Mouse (Mus musculus): ENCODE data around the gene Ddx50. TPM values are rescaled to one million over a fixed set of nuclear protein-coding genes. Genes with fewer than 3 reads are reported as not detected.

The Ddx50 gene
- polyA plus RNA-seq (2012; rRNA removed), result 66.8 and 66.9 TPM in 2 replicates

- H3K27ac ChIP-seq (ENCODE audit: insufficient read depth, low read length), result peak within 1 kb of the TSS; percentile 78
- peaks cover 5% of the 10 kb centered on the region; the same call in 1 of the 2 replicates for H3K4me1 ChIP-seq (ENCODE audit: control insufficient read depth, insufficient read depth, low read length)
- TF ChIP-seq CTCF (IDR thresholded peaks at IDR 0.05; ENCODE audit: borderline replicate concordance, insufficient read depth, low read depth, low read length) (no peak), POLR2A (IDR thresholded peaks at IDR 0.05; ENCODE audit: borderline replicate concordance, insufficient read depth, low read length) (peak; percentile 62; the same call in 1 of the 2 replicates)
- under 1% methylated on average over 83 of the region's 89 CpGs for WGBS
- DNase-seq, result peak; percentile 99 to 100
- peak within 1 kb of the TSS; percentile 83 for H3K4me3 ChIP-seq (replicated peaks; ENCODE audit: insufficient read depth, low read depth, low read length)
- H3K27me3 ChIP-seq (ENCODE audit: control insufficient read depth, insufficient read depth, low read length), result no peaks in the 10 kb centered on the region
Observed at GRCm38 (mm10) chr10:62650881-62651810, at the start of gene Ddx50. TSS of gene Ddx50 (minus strand) at chr10:62651218.

- TF ChIP-seq CTCF (IDR thresholded peaks at IDR 0.05; ENCODE audit: borderline replicate concordance, insufficient read depth, low read depth, low read length) (no peak), POLR2A (IDR thresholded peaks at IDR 0.05; ENCODE audit: borderline replicate concordance, insufficient read depth, low read length) (no peak)
- Histone ChIP-seq H3K4me1 (ENCODE audit: control insufficient read depth, insufficient read depth, low read length) (no peaks in the 10 kb centered on the region), H3K27ac (ENCODE audit: insufficient read depth, low read length) (no peak overlapping the region), H3K27me3 (ENCODE audit: control insufficient read depth, insufficient read depth, low read length) (no peaks in the 10 kb centered on the region), H3K4me3 (replicated peaks; ENCODE audit: insufficient read depth, low read depth, low read length) (no peak overlapping the region)
- no peak for DNase-seq
- 63% methylated on average over 8 of the region's 8 CpGs for WGBS
Observed at GRCm38 (mm10) chr10:62692771-62693170, 41.8 kb upstream of the Ddx50 start.

GRCm38 (mm10) chr10:62692244-62692643 lies 41.2 kb upstream of the Ddx50 start:
- WGBS, result 52% methylated on average over 3 of the region's 3 CpGs

DNA sequence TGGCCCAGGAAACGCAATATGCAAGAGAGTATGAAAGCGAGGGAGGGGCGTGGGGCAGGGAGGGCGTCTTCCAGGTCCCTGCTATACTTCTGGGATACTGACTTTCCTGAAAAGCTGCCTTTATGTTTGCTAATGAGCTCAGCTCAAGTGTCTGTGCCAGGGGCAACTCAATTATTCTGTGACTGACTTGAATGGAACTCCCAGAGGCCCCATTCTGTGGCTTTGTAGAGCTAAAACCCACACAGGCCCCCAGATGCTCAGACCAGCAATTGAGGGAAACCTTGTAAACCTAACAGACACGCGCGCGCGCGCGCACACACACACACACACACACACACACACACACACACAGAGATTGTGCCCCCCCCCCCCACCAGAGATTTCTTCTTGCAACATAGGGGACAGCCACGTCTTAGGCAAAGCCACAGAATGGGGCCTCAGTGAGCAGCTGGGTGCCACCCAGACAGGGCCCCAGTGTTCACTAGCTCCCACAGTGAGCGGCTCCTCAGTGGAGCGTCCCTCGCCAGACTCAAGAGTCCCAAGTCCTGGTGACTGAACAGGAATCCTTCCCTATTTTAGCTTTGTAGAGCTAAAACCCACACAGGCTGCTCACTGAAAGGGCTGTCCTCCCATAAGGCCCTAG lies 36.1 kb upstream of the Ddx50 start:
- TF ChIP-seq CTCF (IDR thresholded peaks at IDR 0.05; ENCODE audit: borderline replicate concordance, insufficient read depth, low read depth, low read length) (no peak), POLR2A (IDR thresholded peaks at IDR 0.05; ENCODE audit: borderline replicate concordance, insufficient read depth, low read length) (no peak)
- no peak for DNase-seq
- Histone ChIP-seq H3K4me1 (ENCODE audit: control insufficient read depth, insufficient read depth, low read length) (no peaks in the 10 kb centered on the region), H3K27me3 (ENCODE audit: control insufficient read depth, insufficient read depth, low read length) (no peaks in the 10 kb centered on the region), H3K27ac (ENCODE audit: insufficient read depth, low read length) (no peak overlapping the region), H3K4me3 (replicated peaks; ENCODE audit: insufficient read depth, low read depth, low read length) (no peak overlapping the region)
- WGBS, result 29% methylated on average over 15 of the region's 15 CpGs

More at GRCm38 (mm10) chr10:62692244-62692643, 41.2 kb upstream of the Ddx50 start:
- Histone ChIP-seq H3K27me3 (ENCODE audit: control insufficient read depth, insufficient read depth, low read length) (no peaks in the 10 kb centered on the region), H3K4me1 (ENCODE audit: control insufficient read depth, insufficient read depth, low read length) (no peaks in the 10 kb centered on the region), H3K4me3 (replicated peaks; ENCODE audit: insufficient read depth, low read depth, low read length) (no peak overlapping the region), H3K27ac (ENCODE audit: insufficient read depth, low read length) (no peak overlapping the region)
- DNase-seq, result no peak
- TF ChIP-seq POLR2A (IDR thresholded peaks at IDR 0.05; ENCODE audit: borderline replicate concordance, insufficient read depth, low read length) (no peak), CTCF (IDR thresholded peaks at IDR 0.05; ENCODE audit: borderline replicate concordance, insufficient read depth, low read depth, low read length) (no peak)

GRCm38 (mm10) chr10:62683043-62683442 lies 32.0 kb upstream of the Ddx50 start:
- Histone ChIP-seq H3K4me3 (replicated peaks; ENCODE audit: insufficient read depth, low read depth, low read length) (no peak overlapping the region), H3K4me1 (ENCODE audit: control insufficient read depth, insufficient read depth, low read length) (no peaks in the 10 kb centered on the region), H3K27me3 (ENCODE audit: control insufficient read depth, insufficient read depth, low read length) (no peaks in the 10 kb centered on the region), H3K27ac (ENCODE audit: insufficient read depth, low read length) (no peak overlapping the region)
- 59% methylated on average over 5 of the region's 5 CpGs for WGBS
- TF ChIP-seq CTCF (IDR thresholded peaks at IDR 0.05; ENCODE audit: borderline replicate concordance, insufficient read depth, low read depth, low read length), result 0 out of 2 replicates have a peak, but pooled peaks have one; percentile 6
- no peak for TF ChIP-seq POLR2A (IDR thresholded peaks at IDR 0.05; ENCODE audit: borderline replicate concordance, insufficient read depth, low read length)
- DNase-seq, result no peak

DNA sequence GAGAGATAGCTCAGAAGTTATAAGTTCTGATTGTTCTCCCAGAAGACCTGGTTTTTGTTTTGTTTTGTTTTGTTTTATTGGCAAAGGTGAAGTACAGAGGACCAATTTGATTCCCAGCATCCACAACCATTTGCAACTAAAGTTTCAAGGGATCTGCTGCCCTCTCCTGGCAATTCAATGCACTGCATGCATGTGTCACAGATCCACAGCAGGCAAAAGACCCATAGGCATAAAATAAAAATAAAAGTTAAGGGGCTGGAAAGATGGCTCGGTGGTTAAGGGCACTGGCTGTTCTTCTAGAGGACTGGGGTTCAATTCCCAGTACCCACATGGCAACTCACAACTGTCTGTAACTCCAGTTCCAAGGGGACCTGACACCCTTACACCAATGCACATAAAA lies 28.8 kb upstream of the Ddx50 start:
- H3K27me3 ChIP-seq (ENCODE audit: control insufficient read depth, insufficient read depth, low read length), result no peaks in the 10 kb centered on the region
- no peak overlapping the region for H3K27ac ChIP-seq (ENCODE audit: insufficient read depth, low read length)
- no peaks in the 10 kb centered on the region for H3K4me1 ChIP-seq (ENCODE audit: control insufficient read depth, insufficient read depth, low read length)
- no peak for DNase-seq
- no peak overlapping the region for H3K4me3 ChIP-seq (replicated peaks; ENCODE audit: insufficient read depth, low read depth, low read length)
- 85% methylated on average over 1 of the region's 1 CpGs for WGBS
- TF ChIP-seq CTCF (IDR thresholded peaks at IDR 0.05; ENCODE audit: borderline replicate concordance, insufficient read depth, low read depth, low read length) (no peak), POLR2A (IDR thresholded peaks at IDR 0.05; ENCODE audit: borderline replicate concordance, insufficient read depth, low read length) (no peak)

DNA sequence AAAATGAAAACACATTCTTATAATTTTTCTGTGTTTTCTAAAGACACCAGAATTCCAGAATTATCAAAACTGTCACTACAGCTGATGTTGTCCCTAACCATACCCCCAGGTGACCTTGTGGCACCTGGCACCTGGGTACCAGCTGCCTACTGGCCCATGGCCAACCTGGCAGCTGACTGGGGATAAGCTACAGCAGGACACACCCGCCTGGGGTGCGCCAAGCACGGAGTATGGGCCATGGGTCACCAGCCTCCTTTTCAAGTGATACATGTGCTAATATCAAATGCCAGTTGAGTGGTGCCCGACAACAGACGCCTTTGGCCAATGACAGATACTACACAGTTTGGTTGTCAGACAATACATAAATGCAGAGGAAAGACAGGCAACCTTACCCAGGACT lies 26.3 kb upstream of the Ddx50 start:
- DNase-seq, result no peak
- TF ChIP-seq POLR2A (IDR thresholded peaks at IDR 0.05; ENCODE audit: borderline replicate concordance, insufficient read depth, low read length) (no peak), CTCF (IDR thresholded peaks at IDR 0.05; ENCODE audit: borderline replicate concordance, insufficient read depth, low read depth, low read length) (no peak)
- no peaks in the 10 kb centered on the region for H3K4me1 ChIP-seq (ENCODE audit: control insufficient read depth, insufficient read depth, low read length)
- WGBS, result 33% methylated on average over 5 of the region's 5 CpGs
- no peaks in the 10 kb centered on the region for H3K27me3 ChIP-seq (ENCODE audit: control insufficient read depth, insufficient read depth, low read length)
- no peak overlapping the region for H3K27ac ChIP-seq (ENCODE audit: insufficient read depth, low read length)
- no peak overlapping the region for H3K4me3 ChIP-seq (replicated peaks; ENCODE audit: insufficient read depth, low read depth, low read length)

All from cerebellum, adult 2 months (tissue).